Mouse (Mus musculus) olfactory bulb, adult 2 months (tissue): ENCODE measurements around the gene Jup. TPM values are rescaled to one million over a fixed set of nuclear protein-coding genes. Genes with fewer than 3 reads are reported as not detected.

Experiments
- H3K27ac ChIP-seq: fragments of 200-500 bp; 2 replicates; pipeline ENCODE4 v1.5.1; 2012; ENCODE audit warnings: low read depth, low read length; ENCODE audit not compliant: insufficient read depth
- H3K4me1 ChIP-seq: fragments of 200-500 bp; 2 replicates; pipeline ENCODE4 v1.6.1; 2012; ENCODE audit warnings: low read length; ENCODE audit not compliant: control insufficient read depth, insufficient read depth
- H3K4me3 ChIP-seq: fragments of 200-500 bp; 2 replicates; pipeline ENCODE4 v1.5.1; 2012; ENCODE audit warnings: mild to moderate bottlenecking, low read depth, low read length, moderate library complexity; ENCODE audit not compliant: insufficient read depth
- CTCF ChIP-seq: fragments of 200-500 bp; IDR thresholded peaks from 2 replicates; pipeline ENCODE4 v1.5.1; 2012; ENCODE audit warnings: low read depth, mild to moderate bottlenecking, low read length, moderate library complexity; ENCODE audit not compliant: insufficient read depth
- POLR2A ChIP-seq: fragments of 200-500 bp; IDR thresholded peaks from 2 replicates; pipeline ENCODE4 v1.6.1; 2012; ENCODE audit warnings: mild to moderate bottlenecking, low read depth, low read length, moderate library complexity; ENCODE audit not compliant: insufficient read depth
- WGBS: fragments of 180-500 bp; shearing (Covaris S2); methylation state at CpG from one replicate; pipeline ENCODE4 v1.1.7; 2018; 5-methylcytosine and 5-hydroxymethylcytosine counted together
- polyA plus RNA-seq: library from polyadenylated mRNA; stranded (reverse); fragments of >200 nt; gene quantifications from 2 replicates; pipeline ENCODE4 v1.2.4, GENCODE M21; 2012; ENCODE audit warnings: low replicate concordance; ENCODE audit not compliant: missing spikeins, insufficient read depth, insufficient read length

Gene Jup
- polyA plus RNA-seq, 1 experiment = not detected

- Histone ChIP-seq H3K4me1 (peaks cover 44% of the 10 kb centered on the region), H3K27ac (peak overlapping the region; percentile 34), H3K4me3 (peak overlapping the region; percentile 86)
- TF ChIP-seq POLR2A (0 out of 2 replicates have a peak, but pooled peaks have one; percentile 22), CTCF (no peak)
- WGBS = 29% methylated on average over 11 of the region's 11 CpGs
Measured at GRCm38 (mm10) chr11:100395200-100395599, 2.4 kb downstream of the Jup start.

GRCm38 (mm10) chr11:100394353-100395074 lies 3.0 kb downstream of the Jup start:
- WGBS = 60% methylated on average over 5 of the region's 5 CpGs
- Histone ChIP-seq H3K27ac (peak overlapping the region; percentile 34), H3K4me3 (no peak overlapping the region), H3K4me1 (peaks cover 45% of the 10 kb centered on the region)
- TF ChIP-seq CTCF (no peak), POLR2A (no peak)

DNA sequence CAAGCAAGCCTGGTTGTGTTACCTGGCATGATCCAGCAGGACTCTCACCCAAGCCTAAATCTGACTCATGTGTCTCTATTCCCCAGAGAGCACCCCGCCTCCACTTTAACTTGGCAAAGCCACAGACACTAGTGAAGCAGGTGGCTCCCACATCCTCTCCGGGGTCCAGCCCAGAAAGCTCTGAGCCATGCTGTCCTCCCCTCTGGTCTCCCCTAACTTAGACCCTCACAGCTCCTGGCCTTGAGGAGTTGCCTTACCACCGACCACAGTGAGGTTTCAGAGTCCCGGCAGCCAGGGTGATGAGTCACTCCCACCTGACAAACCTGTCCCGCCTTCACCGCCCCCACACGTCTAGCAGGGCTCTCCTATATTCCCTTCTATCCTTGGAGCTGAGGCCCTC lies 3.8 kb downstream of the Jup start:
- no peak for TF ChIP-seq POLR2A
- no peak for TF ChIP-seq CTCF
- WGBS = 45% methylated on average over 7 of the region's 7 CpGs
- Histone ChIP-seq H3K4me3 (no peak overlapping the region), H3K27ac (peak overlapping the region; percentile 12; the same call in 1 of the 2 replicates), H3K4me1 (peaks cover 51% of the 10 kb centered on the region)

GRCm38 (mm10) chr11:100392958-100393357 lies 4.6 kb downstream of the Jup start:
- TF ChIP-seq CTCF (no peak), POLR2A (no peak)
- 0 out of 2 replicates have a peak overlapping the region, but pooled peaks have one; percentile 12 for H3K27ac ChIP-seq

GRCm38 (mm10) chr11:100391884-100392345 lies 5.6 kb downstream of the Jup start:
- H3K4me1 ChIP-seq = peaks cover 69% of the 10 kb centered on the region
- H3K27ac ChIP-seq = no peak overlapping the region; the same call in 1 of the 2 replicates
- WGBS = 76% methylated on average over 7 of the region's 7 CpGs
- no peak overlapping the region for H3K4me3 ChIP-seq
- TF ChIP-seq POLR2A (no peak), CTCF (no peak)

More at GRCm38 (mm10) chr11:100392958-100393357, 4.6 kb downstream of the Jup start:
- 80% methylated on average over 5 of the region's 5 CpGs for WGBS
- H3K4me3 ChIP-seq = no peak overlapping the region
- H3K4me1 ChIP-seq = peaks cover 59% of the 10 kb centered on the region

DNA sequence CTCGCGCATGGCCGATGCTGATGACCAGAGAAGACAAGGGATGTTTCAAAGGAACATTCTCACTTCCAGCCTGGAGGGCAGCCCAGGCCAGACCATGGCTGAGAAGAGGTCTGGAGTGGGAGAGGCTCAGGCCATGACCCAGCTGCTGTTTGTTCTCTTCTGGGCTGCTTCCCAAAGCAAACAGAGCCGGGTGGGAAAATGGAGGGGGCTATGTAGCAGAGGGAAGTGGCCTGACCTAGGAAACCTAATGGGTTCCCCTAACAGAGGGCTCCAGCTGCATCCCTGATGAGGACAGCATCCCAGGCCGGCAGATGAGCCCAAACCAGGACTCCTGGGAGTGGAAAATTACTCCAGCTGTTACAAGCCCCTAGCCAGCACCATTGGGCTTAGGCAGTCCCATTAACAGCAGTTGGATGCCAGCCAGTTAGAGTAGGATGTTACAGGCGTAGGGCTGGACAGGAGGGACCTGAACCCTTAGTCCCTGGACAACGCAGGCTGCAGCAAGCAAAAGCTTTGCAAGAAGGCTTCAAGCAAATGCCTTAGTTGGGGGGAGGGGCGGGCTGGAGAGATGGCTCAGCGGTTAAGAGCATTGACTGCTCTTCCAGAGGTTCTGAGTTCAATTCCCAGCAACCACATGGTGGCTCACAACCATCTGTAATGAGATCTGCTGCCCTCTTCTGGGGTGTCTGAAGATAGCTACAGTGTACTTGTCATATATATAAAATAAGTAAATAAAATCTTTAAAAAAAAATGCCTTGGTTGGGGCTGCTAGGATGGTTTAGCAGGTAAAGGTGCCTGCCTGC lies 6.3 kb downstream of the Jup start:
- whole genome bisulfite sequencing = 56% methylated on average over 9 of the region's 9 CpGs
- H3K27ac ChIP-seq = peak overlapping the region; percentile 17
- H3K4me1 ChIP-seq = peaks cover 74% of the 10 kb centered on the region
- no peak overlapping the region for H3K4me3 ChIP-seq
- TF ChIP-seq POLR2A = no peak
- no peak for TF ChIP-seq CTCF

DNA sequence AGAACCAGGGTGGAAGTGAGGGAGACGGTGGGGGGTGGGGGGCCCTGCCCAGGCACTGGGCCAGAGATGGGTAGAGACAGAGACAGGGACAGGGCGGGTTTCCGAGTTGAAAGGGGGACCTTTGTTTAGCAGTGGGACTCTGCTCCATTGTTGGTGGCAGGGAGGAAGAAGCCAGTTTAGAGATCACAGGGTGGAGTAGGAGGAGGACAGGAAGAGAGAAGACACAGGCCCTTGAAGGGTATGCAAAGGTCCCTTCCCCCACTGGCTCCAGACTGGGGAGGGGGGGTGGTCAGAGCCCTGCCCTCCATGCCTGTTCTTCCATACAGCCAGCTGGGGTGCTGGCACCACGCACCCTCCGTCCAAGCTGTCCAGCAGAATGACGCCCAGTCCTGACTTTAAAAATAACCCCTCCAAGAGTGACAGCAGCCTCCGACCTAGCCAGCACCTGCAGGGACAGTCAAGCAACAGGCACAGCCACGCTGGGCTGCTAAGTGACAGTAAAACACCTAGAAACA lies 7.6 kb downstream of the Jup start:
- H3K27ac ChIP-seq = peak overlapping the region; percentile 22
- whole genome bisulfite sequencing = 37% methylated on average over 8 of the region's 8 CpGs
- no peak for TF ChIP-seq POLR2A
- no peak for TF ChIP-seq CTCF

GRCm38 (mm10) chr11:100388588-100388987 lies 9.0 kb downstream of the Jup start:
- 71% methylated on average over 6 of the region's 6 CpGs for WGBS
- TF ChIP-seq CTCF = no peak
- no peak for TF ChIP-seq POLR2A

More for the DNA sequence above, 7.6 kb downstream of the Jup start:
- H3K4me3 ChIP-seq = no peak overlapping the region
- peaks cover 71% of the 10 kb centered on the region for H3K4me1 ChIP-seq

More at GRCm38 (mm10) chr11:100388588-100388987, 9.0 kb downstream of the Jup start:
- H3K4me3 ChIP-seq = no peak overlapping the region
- H3K27ac ChIP-seq = peak overlapping the region; percentile 95
- peaks cover 66% of the 10 kb centered on the region for H3K4me1 ChIP-seq
